Mouse (Mus musculus): ENCODE data around the gene Pnpla7. TPM values are rescaled to one million over a fixed set of nuclear protein-coding genes. Genes with fewer than 3 reads are reported as not detected.
"Not testable (repeated sequence)": the region's sequence is repeated elsewhere in the genome, so short reads cannot be mapped to it uniquely, and the experiment has no call there.

Pnpla7 gene
- polyA plus RNA-seq, 1 experiment from 2014 or later: 8.1 TPM

GRCm38 (mm10) chr2:24974452-24974851, 1.4 kb upstream of the Pnpla7 start:
- Histone ChIP-seq H3K4me2 (peak overlapping the region; percentile 99), H3K36me3 (ENCODE audit: control insufficient read depth, insufficient read depth, low read length) (peaks cover 17% of the 10 kb centered on the region), H3K4me3 (ENCODE audit: low read depth, low read length) (peak overlapping the region; percentile 83), H3K27ac (ENCODE audit: low read depth, low read length) (peak overlapping the region; percentile 85), H3K4me1 (ENCODE audit: control insufficient read depth, insufficient read depth, low read length) (peaks cover 11% of the 10 kb centered on the region), H3K9ac (ENCODE audit: low read depth, low read length) (peak overlapping the region; percentile 74)
- WGBS (ENCODE audit: insufficient replicate concordance): under 1% methylated on average over 17 of the region's 17 CpGs
- H3K9me3 ChIP-seq (replicated peaks; ENCODE audit: control insufficient read depth, low read length); ATAC-seq (replicated peaks; ENCODE audit: insufficient number of reproducible peaks, low FRiP score, low TSS enrichment); H3K27me3 ChIP-seq (ENCODE audit: control insufficient read depth, insufficient read depth, low read length): not testable (repeated sequence)

DNA sequence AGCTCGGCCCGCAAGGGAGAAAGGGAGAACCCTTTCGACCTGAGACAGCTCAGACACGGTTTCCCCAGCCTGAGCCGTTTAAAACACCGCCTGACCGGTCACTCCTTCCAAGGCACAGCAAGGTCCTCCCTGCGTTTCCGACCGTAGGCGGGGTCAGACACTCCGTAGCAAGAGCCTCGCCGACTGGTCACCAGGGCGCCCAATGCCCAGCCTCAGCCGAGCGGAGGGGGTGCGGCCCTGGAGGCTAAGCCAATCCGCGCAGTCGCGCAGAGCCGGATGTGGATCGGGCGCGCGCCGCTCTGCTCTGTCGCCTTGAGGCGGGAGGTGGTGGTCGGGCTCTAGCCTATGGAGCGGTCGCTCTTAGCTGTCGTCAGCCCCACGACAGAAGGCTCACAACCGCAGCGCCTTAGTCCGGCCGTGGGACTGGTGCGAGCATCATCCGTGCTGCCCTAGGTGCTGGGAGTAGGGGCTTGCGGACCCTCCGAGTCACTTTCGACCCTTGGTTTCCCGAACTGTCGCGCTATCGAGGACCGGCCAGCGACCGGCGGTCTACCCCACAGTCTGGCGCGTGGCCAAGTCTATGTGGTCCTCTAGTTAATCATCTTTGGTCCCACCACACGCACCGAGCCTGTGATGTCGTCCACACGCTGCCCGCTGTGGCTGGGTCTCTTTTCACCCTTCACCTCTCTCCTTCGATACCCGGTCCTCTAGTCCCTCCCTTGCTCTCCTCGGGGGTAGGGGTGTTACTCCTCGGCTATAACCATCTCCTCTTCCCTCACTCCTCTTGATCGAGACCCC, 728 bp upstream of the Pnpla7 start, which contains the start of gene Mrpl41:
Mrpl41 (minus strand) TSS at position 193 of the 798 bp plus-strand sequence.
- Histone ChIP-seq H3K36me3 (ENCODE audit: control insufficient read depth, insufficient read depth, low read length) (peaks cover 12% of the 10 kb centered on the region), H3K27me3 (ENCODE audit: control insufficient read depth, insufficient read depth, low read length) (no peaks in the 10 kb centered on the region), H3K9ac (ENCODE audit: low read depth, low read length) (peak within 1 kb of the TSS; percentile 74), H3K4me2 (peak within 1 kb of the TSS; percentile 99), H3K4me1 (ENCODE audit: control insufficient read depth, insufficient read depth, low read length) (peaks cover 11% of the 10 kb centered on the region), H3K4me3 (ENCODE audit: low read depth, low read length) (peak within 1 kb of the TSS; percentile 83), H3K9me3 (replicated peaks; ENCODE audit: control insufficient read depth, low read length) (no peaks in the 10 kb centered on the region), H3K27ac (ENCODE audit: low read depth, low read length) (peak within 1 kb of the TSS; percentile 95)
- peak; percentile 97 for ATAC-seq (replicated peaks; ENCODE audit: insufficient number of reproducible peaks, low FRiP score, low TSS enrichment)
- WGBS (ENCODE audit: insufficient replicate concordance): under 1% methylated on average over 64 of the region's 64 CpGs

GRCm38 (mm10) chr2:24976960-24977359, 1.1 kb downstream of the Pnpla7 start:
- H3K4me1 ChIP-seq (ENCODE audit: control insufficient read depth, insufficient read depth, low read length): peaks cover 11% of the 10 kb centered on the region
- peaks cover 4% of the 10 kb centered on the region; the same call in 1 of the 2 replicates for H3K36me3 ChIP-seq (ENCODE audit: control insufficient read depth, insufficient read depth, low read length)
- peak overlapping the region; percentile 83 for H3K4me3 ChIP-seq (ENCODE audit: low read depth, low read length)
- H3K9me3 ChIP-seq (replicated peaks; ENCODE audit: control insufficient read depth, low read length): no peaks in the 10 kb centered on the region
- WGBS (ENCODE audit: insufficient replicate concordance): 83% methylated on average over 5 of the region's 5 CpGs
- ATAC-seq (replicated peaks; ENCODE audit: insufficient number of reproducible peaks, low FRiP score, low TSS enrichment): no peak
- no peak overlapping the region for H3K9ac ChIP-seq (ENCODE audit: low read depth, low read length)
- H3K4me2 ChIP-seq: peak overlapping the region; percentile 99
- H3K27me3 ChIP-seq (ENCODE audit: control insufficient read depth, insufficient read depth, low read length): no peaks in the 10 kb centered on the region
- H3K27ac ChIP-seq (ENCODE audit: low read depth, low read length): no peak overlapping the region; the same call in 1 of the 2 replicates

DNA sequence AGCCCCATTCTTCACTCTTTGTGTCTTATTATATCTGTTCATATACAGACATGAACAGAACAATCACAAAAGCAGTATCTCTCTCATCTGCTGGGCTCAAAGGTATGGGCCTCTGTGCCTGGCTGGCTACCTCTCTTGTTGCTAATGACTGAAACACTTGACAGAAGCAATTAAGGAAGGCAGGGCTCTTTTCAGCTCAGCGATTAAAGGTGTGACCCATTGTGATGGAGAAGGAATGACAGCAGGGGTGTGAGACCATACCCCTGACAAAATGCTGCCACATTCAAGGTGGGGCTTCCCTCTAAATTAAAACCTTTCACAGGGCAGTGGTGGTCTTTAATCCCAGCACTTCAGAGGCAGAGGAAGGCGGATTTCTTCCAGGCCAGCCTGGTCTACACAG, 11.9 kb downstream of the Pnpla7 start:
- H3K4me1 ChIP-seq (ENCODE audit: control insufficient read depth, insufficient read depth, low read length): no peaks in the 10 kb centered on the region
- no peaks in the 10 kb centered on the region for H3K9me3 ChIP-seq (replicated peaks; ENCODE audit: control insufficient read depth, low read length)
- no peak for ATAC-seq (replicated peaks; ENCODE audit: insufficient number of reproducible peaks, low FRiP score, low TSS enrichment)
- no peaks in the 10 kb centered on the region for H3K36me3 ChIP-seq (ENCODE audit: control insufficient read depth, insufficient read depth, low read length)
- no peak overlapping the region for H3K9ac ChIP-seq (ENCODE audit: low read depth, low read length)
- H3K4me3 ChIP-seq (ENCODE audit: low read depth, low read length): no peak overlapping the region
- no peak overlapping the region for H3K27ac ChIP-seq (ENCODE audit: low read depth, low read length)
- no peak overlapping the region for H3K4me2 ChIP-seq
- WGBS (ENCODE audit: insufficient replicate concordance): 51% methylated on average over 2 of the region's 2 CpGs
- no peaks in the 10 kb centered on the region for H3K27me3 ChIP-seq (ENCODE audit: control insufficient read depth, insufficient read depth, low read length)

DNA sequence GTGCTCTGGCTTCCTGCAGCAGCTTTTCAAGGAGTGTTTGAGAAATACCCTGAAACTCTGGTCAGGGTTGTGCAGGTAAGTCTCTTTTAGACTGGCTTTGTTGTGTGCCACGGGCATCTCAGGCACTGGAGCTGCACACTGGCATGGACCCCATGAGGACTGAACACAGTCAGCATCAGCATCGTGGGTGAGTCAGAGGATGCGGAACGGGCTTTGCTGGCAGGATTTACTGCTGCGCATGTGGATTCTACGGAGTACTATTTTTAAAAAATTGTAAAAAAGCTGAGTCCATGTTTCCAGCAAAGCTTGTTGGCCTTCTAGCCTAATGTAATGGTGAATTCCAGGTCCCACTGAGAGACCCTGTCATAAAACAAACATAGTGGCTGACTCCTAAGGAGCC, 19.5 kb downstream of the Pnpla7 start:
- ATAC-seq (replicated peaks; ENCODE audit: insufficient number of reproducible peaks, low FRiP score, low TSS enrichment): no peak
- Histone ChIP-seq H3K9me3 (replicated peaks; ENCODE audit: control insufficient read depth, low read length) (no peaks in the 10 kb centered on the region), H3K36me3 (ENCODE audit: control insufficient read depth, insufficient read depth, low read length) (no peaks in the 10 kb centered on the region), H3K4me2 (no peak overlapping the region), H3K27me3 (ENCODE audit: control insufficient read depth, insufficient read depth, low read length) (no peaks in the 10 kb centered on the region), H3K27ac (ENCODE audit: low read depth, low read length) (no peak overlapping the region), H3K9ac (ENCODE audit: low read depth, low read length) (no peak overlapping the region), H3K4me3 (ENCODE audit: low read depth, low read length) (no peak overlapping the region), H3K4me1 (ENCODE audit: control insufficient read depth, insufficient read depth, low read length) (no peaks in the 10 kb centered on the region)
- 94% methylated on average over 6 of the region's 6 CpGs for WGBS (ENCODE audit: insufficient replicate concordance)

- Histone ChIP-seq H3K4me3 (ENCODE audit: low read depth, low read length) (no peak overlapping the region), H3K36me3 (ENCODE audit: control insufficient read depth, insufficient read depth, low read length) (no peaks in the 10 kb centered on the region), H3K9ac (ENCODE audit: low read depth, low read length) (no peak overlapping the region), H3K27ac (ENCODE audit: low read depth, low read length) (no peak overlapping the region), H3K27me3 (ENCODE audit: control insufficient read depth, insufficient read depth, low read length) (no peaks in the 10 kb centered on the region), H3K9me3 (replicated peaks; ENCODE audit: control insufficient read depth, low read length) (no peaks in the 10 kb centered on the region), H3K4me2 (no peak overlapping the region), H3K4me1 (ENCODE audit: control insufficient read depth, insufficient read depth, low read length) (no peaks in the 10 kb centered on the region)
- 89% methylated on average over 2 of the region's 2 CpGs for WGBS (ENCODE audit: insufficient replicate concordance)
- no peak for ATAC-seq (replicated peaks; ENCODE audit: insufficient number of reproducible peaks, low FRiP score, low TSS enrichment)
Measured at GRCm38 (mm10) chr2:24996471-24996870, 20.6 kb downstream of the Pnpla7 start.

GRCm38 (mm10) chr2:25000544-25001235, 24.9 kb downstream of the Pnpla7 start:
- ATAC-seq (replicated peaks; ENCODE audit: insufficient number of reproducible peaks, low FRiP score, low TSS enrichment): no peak
- H3K4me3 ChIP-seq (ENCODE audit: low read depth, low read length): no peak overlapping the region
- H3K36me3 ChIP-seq (ENCODE audit: control insufficient read depth, insufficient read depth, low read length): no peaks in the 10 kb centered on the region
- no peak overlapping the region for H3K4me2 ChIP-seq
- no peaks in the 10 kb centered on the region for H3K9me3 ChIP-seq (replicated peaks; ENCODE audit: control insufficient read depth, low read length)
- 76% methylated on average over 3 of the region's 3 CpGs for WGBS (ENCODE audit: insufficient replicate concordance)
- H3K4me1 ChIP-seq (ENCODE audit: control insufficient read depth, insufficient read depth, low read length): no peaks in the 10 kb centered on the region
- H3K27ac ChIP-seq (ENCODE audit: low read depth, low read length): no peak overlapping the region
- H3K27me3 ChIP-seq (ENCODE audit: control insufficient read depth, insufficient read depth, low read length): no peaks in the 10 kb centered on the region
- H3K9ac ChIP-seq (ENCODE audit: low read depth, low read length): no peak overlapping the region

- H3K4me3 ChIP-seq (ENCODE audit: low read depth, low read length): no peak overlapping the region
- no peak overlapping the region for H3K9ac ChIP-seq (ENCODE audit: low read depth, low read length)
- no peaks in the 10 kb centered on the region for H3K4me1 ChIP-seq (ENCODE audit: control insufficient read depth, insufficient read depth, low read length)
- no peaks in the 10 kb centered on the region for H3K36me3 ChIP-seq (ENCODE audit: control insufficient read depth, insufficient read depth, low read length)
- H3K4me2 ChIP-seq: no peak overlapping the region
- H3K9me3 ChIP-seq (replicated peaks; ENCODE audit: control insufficient read depth, low read length): no peaks in the 10 kb centered on the region
- no peak for ATAC-seq (replicated peaks; ENCODE audit: insufficient number of reproducible peaks, low FRiP score, low TSS enrichment)
- no peaks in the 10 kb centered on the region for H3K27me3 ChIP-seq (ENCODE audit: control insufficient read depth, insufficient read depth, low read length)
- WGBS (ENCODE audit: insufficient replicate concordance): 74% methylated on average over 9 of the region's 9 CpGs
- no peak overlapping the region for H3K27ac ChIP-seq (ENCODE audit: low read depth, low read length)
Measured at GRCm38 (mm10) chr2:25003946-25004786, 28.3 kb downstream of the Pnpla7 start.
